Mouse (Mus musculus) embryonic facial prominence, embryonic 14.5 days (tissue): ENCODE measurements at regions not wholly inside any gene's neighbourhood (a gene's known extent, or its start where the extent isn't known, plus 50 kb on each side); places are given as distances from the start of the nearest gene placed in this dataset.

Experiments used
- ATAC-seq: fragments of 200-750 bp; cut with Nextera tagmentation; 2 replicates; pipeline ENCODE4 v1.8.0; 2017; ENCODE audit warnings: low read depth, moderate number of reproducible peaks, moderate TSS enrichment
- DNase-seq: peaks from one replicate; pipeline ENCODE4 v3.0.0-alpha.2; 2015; ENCODE audit warnings: low spot score
- H3K27ac ChIP-seq: fragments of 300-500 bp; sonication (generic); replicated peaks from 2 replicates; pipeline ENCODE4 v1.5.1; 2014; ENCODE audit warnings: low read depth, mild to moderate bottlenecking, low read length, moderate library complexity
- H3K27me3 ChIP-seq: fragments of 300-500 bp; sonication (generic); replicated peaks from 2 replicates; pipeline ENCODE4 v1.6.1; 2014; ENCODE audit warnings: low read length; ENCODE audit not compliant: control insufficient read depth, insufficient read depth
- H3K36me3 ChIP-seq: fragments of 300-500 bp; sonication (generic); 2 replicates; pipeline ENCODE4 v1.6.1; 2014; ENCODE audit warnings: low read length, mixed read lengths; ENCODE audit not compliant: control insufficient read depth, insufficient read depth
- H3K4me1 ChIP-seq: fragments of 300-500 bp; sonication (generic); 2 replicates; pipeline ENCODE4 v1.6.1; 2014; ENCODE audit warnings: antibody characterized with exemption, low read length; ENCODE audit not compliant: control insufficient read depth, insufficient read depth
- H3K4me2 ChIP-seq: fragments of 300-500 bp; sonication (generic); 2 replicates; pipeline ENCODE4 v1.6.1; 2014; ENCODE audit warnings: low read depth, mild to moderate bottlenecking, low read length, moderate library complexity, mixed read lengths
- H3K4me3 ChIP-seq: fragments of 300-500 bp; sonication (generic); 2 replicates; pipeline ENCODE4 v1.5.1; 2014; ENCODE audit warnings: low read depth, mild to moderate bottlenecking, low read length
- H3K9ac ChIP-seq: fragments of 300-500 bp; sonication (generic); 2 replicates; pipeline ENCODE4 v1.6.1; 2014; ENCODE audit warnings: low read depth, mild to moderate bottlenecking, low read length, moderate library complexity, mixed read lengths
- H3K9me3 ChIP-seq: fragments of 300-500 bp; sonication (generic); 2 replicates; pipeline ENCODE4 v1.6.1; 2016; ENCODE audit warnings: low read length; ENCODE audit not compliant: control insufficient read depth
- WGBS: fragments of 180-500 bp; shearing (Covaris S2); extraction: QIAGEN DNeasy Blood & Tissue Kit; methylation state at CpG from one replicate; pipeline ENCODE4 v1.1.7; 2014; 5-methylcytosine and 5-hydroxymethylcytosine counted together

DNA sequence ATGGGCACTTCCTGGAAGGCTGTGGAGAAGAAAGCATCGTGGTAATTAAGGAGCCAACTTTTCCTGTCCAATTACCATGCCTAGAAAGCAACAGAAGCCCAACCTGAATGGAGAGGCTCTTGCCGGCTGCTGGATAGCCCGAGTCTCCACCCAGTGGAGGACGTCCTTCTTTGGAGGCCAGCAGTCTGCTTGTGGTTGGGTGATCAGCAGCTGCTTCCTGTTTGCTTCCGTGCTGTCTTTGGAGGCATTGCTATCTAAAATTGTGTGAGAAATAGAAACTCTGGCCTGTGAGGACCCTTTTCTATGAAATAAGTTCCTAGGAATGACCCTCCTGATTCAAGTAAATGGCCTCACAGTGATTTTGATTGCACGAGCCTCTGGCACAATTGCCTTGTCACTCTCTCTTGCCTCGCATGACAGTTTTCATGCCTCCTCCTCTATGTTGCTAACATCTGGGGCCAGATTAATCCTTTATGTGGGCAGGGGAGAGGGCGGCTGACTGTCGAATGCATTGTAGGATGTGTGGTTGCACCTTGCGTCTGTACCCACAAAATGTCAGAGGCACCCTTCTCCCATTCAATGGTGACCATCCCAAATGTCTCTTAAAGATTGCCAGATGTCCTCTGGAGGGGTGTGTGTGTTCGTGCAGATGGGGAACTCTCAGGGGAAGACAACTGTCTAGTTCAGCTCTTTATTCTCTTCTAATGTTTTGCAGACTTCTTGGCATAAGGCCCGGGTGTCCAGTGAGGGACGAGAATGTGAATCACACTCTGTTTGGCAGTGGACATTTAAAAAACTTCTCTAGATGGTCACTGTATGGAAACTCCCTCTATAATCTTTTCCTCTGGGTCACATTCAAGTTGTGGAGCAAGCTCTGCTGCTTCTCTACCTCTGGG, 374.6 kb downstream of the Gm49356 start:
- no peak overlapping the region for H3K9ac ChIP-seq
- H3K27me3 ChIP-seq = no peaks in the 10 kb centered on the region
- H3K9me3 ChIP-seq = no peaks in the 10 kb centered on the region
- ATAC-seq (no peak), DNase-seq (peak; percentile 72)
- H3K27ac ChIP-seq = no peak overlapping the region
- H3K4me1 ChIP-seq = 0 out of 2 replicates have a peak, but pooled peaks cover 3% of the 10 kb centered on the region
- WGBS = 48% methylated on average over 13 of the region's 13 CpGs
- no peaks in the 10 kb centered on the region for H3K36me3 ChIP-seq
- no peak overlapping the region for H3K4me3 ChIP-seq
- no peak overlapping the region for H3K4me2 ChIP-seq
